Comparison of ENCODE assay signal across 17 mouse cellular contexts in the genomic region with DNA sequence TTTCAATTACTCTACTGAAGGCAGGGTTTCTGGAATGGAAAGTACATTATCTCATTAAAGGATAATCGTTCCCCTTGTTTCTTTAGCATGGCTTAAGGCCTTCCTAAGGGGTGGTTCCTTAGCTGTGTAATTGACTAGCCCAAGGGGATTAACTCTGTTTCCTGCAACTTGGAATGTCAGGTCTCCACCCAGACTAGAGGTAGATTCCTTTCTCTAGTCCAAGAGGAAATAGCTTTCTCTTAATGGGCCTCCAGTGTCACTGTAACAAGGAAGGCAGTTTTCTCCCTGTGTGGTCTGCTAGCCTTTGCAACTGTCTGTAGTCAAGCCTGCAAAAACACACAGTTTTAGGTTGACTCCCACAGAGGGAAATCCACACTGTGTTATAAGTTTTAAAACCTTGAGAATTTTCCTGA.
DNase-seq lines count a peak whose midpoint lies in the region; ATAC-seq lines count a peak whose summit lies in the region.
"Had no signal": no experiment of that assay in that cellular context is flagged by ENCODE, and none has a peak within 500 bp of the region (broad histone marks: within the 10 kb centered on the region; RNA-seq: fewer than 3 reads in every experiment).

No protein-coding gene starts in this region.

- no peaks in the 10 kb centered on the region for H3K9me3 ChIP-seq in limb, embryonic 11.5 days (ENCODE audit: control insufficient read depth, low read length)
- no peaks in the 10 kb centered on the region for H3K9me3 ChIP-seq in limb, embryonic 10.5 days (replicated peaks)
- H3K9me3 ChIP-seq in embryonic facial prominence, embryonic 15.5 days (replicated peaks), result no peaks in the 10 kb centered on the region
- H3K9me3 ChIP-seq: forebrain, embryonic 12.5 days; heart, embryonic 13.5 days; hindbrain, embryonic 10.5 days; lung, embryonic 15.5 days had no signal

- H3K4me3 ChIP-seq in limb, embryonic 11.5 days (ENCODE audit: low read depth, low read length), result no peak overlapping the region
- H3K4me3 ChIP-seq in limb, embryonic 10.5 days, result no peak overlapping the region
- no peak overlapping the region for H3K4me3 ChIP-seq in embryonic facial prominence, embryonic 15.5 days (replicated peaks)
- H3K4me3 ChIP-seq: forebrain, embryonic 12.5 days; heart, embryonic 13.5 days; hindbrain, embryonic 10.5 days; lung, embryonic 15.5 days; megakaryocyte, embryonic 14.5 days had no signal

- H3K4me2 ChIP-seq in limb, embryonic 11.5 days (ENCODE audit: low read depth, severe bottlenecking), result no peak overlapping the region
- H3K4me2 ChIP-seq in embryonic facial prominence, embryonic 15.5 days (replicated peaks), result no peak overlapping the region
- H3K4me2 ChIP-seq: forebrain, embryonic 12.5 days; heart, embryonic 13.5 days; lung, embryonic 15.5 days had no signal

- WGBS in limb, embryonic 11.5 days, result 10% methylated on average over 1 of the region's 1 CpGs
- 20% methylated on average over 1 of the region's 1 CpGs for WGBS in limb, embryonic 10.5 days
- WGBS in embryonic facial prominence, embryonic 15.5 days, result 3% methylated on average over 1 of the region's 1 CpGs

- H3K27me3 ChIP-seq in limb, embryonic 11.5 days (ENCODE audit: control insufficient read depth, insufficient read depth, low read length), result no peaks in the 10 kb centered on the region
- no peaks in the 10 kb centered on the region for H3K27me3 ChIP-seq in limb, embryonic 10.5 days (ENCODE audit: low read depth, poor library complexity, severe bottlenecking)
- H3K27me3 ChIP-seq in embryonic facial prominence, embryonic 15.5 days, result no peaks in the 10 kb centered on the region
- H3K27me3 ChIP-seq: forebrain, embryonic 12.5 days; heart, embryonic 13.5 days; lung, embryonic 15.5 days; megakaryocyte, embryonic 14.5 days had no signal

- no peak overlapping the region for H3K9ac ChIP-seq in limb, embryonic 11.5 days (ENCODE audit: low read length)
- no peak overlapping the region for H3K9ac ChIP-seq in embryonic facial prominence, embryonic 15.5 days
- H3K9ac ChIP-seq: forebrain, embryonic 12.5 days; heart, embryonic 13.5 days; lung, embryonic 15.5 days had no signal

- H3K4me1 ChIP-seq in limb, embryonic 11.5 days (ENCODE audit: control insufficient read depth, insufficient read depth, low read length), result no peaks in the 10 kb centered on the region
- H3K4me1 ChIP-seq in limb, embryonic 10.5 days, result peaks cover 4% of the 10 kb centered on the region; the same call in 1 of the 2 replicates
- no peaks in the 10 kb centered on the region; the same call in 1 of the 2 replicates for H3K4me1 ChIP-seq in embryonic facial prominence, embryonic 15.5 days
- H3K4me1 ChIP-seq: forebrain, embryonic 12.5 days; heart, embryonic 13.5 days; hindbrain, embryonic 10.5 days; lung, embryonic 15.5 days; megakaryocyte, embryonic 14.5 days had no signal

- H3K36me3 ChIP-seq in limb, embryonic 11.5 days (ENCODE audit: control insufficient read depth, insufficient read depth, low read length), result no peaks in the 10 kb centered on the region
- H3K36me3 ChIP-seq in limb, embryonic 10.5 days, result no peaks in the 10 kb centered on the region
- no peaks in the 10 kb centered on the region for H3K36me3 ChIP-seq in embryonic facial prominence, embryonic 15.5 days
- H3K36me3 ChIP-seq: forebrain, embryonic 12.5 days; heart, embryonic 13.5 days; hindbrain, embryonic 10.5 days; lung, embryonic 15.5 days had no signal

- DNase-seq in limb, embryonic 11.5 days (ENCODE audit: low spot score), result peak; percentile 25
- no peak for DNase-seq in limb, embryonic 10.5 days (ENCODE audit: low spot score)
- peak; percentile 96 for DNase-seq in ZHBTc4 (ENCODE audit: low read depth, low spot score)
- DNase-seq in mesoderm, embryonic 11.5 days (ENCODE audit: low read depth, low spot score), result peak; percentile 42
- no peak for DNase-seq in lung, postnatal 25 days (ENCODE audit: low spot score)
- DNase-seq in cerebellum, adult 9-10 months, result no peak
- DNase-seq in kidney, postnatal 4 days, result no peak
- DNase-seq: cerebellum, adult 11-12 months; kidney, adult 8-10 months; layer of hippocampus, adult 9-11 months; right cerebral cortex, postnatal 14 days had no signal

- no peak overlapping the region for H3K27ac ChIP-seq in limb, embryonic 11.5 days (replicated peaks; ENCODE audit: low read depth, low read length)
- H3K27ac ChIP-seq in limb, embryonic 10.5 days, result no peak overlapping the region
- H3K27ac ChIP-seq in embryonic facial prominence, embryonic 15.5 days (replicated peaks), result no peak overlapping the region
- H3K27ac ChIP-seq: forebrain, embryonic 12.5 days; heart, embryonic 13.5 days; hindbrain, embryonic 10.5 days; lung, embryonic 15.5 days had no signal

- peak; percentile 86 for ATAC-seq in limb, embryonic 11.5 days (ENCODE audit: insufficient number of reproducible peaks, low FRiP score, low TSS enrichment, low read depth)
- ATAC-seq in embryonic facial prominence, embryonic 15.5 days (ENCODE audit: insufficient number of reproducible peaks, low FRiP score, low TSS enrichment, low read depth), result peak; percentile 78; the same call in 1 of the 2 replicates

Comparison
In these comparisons a context has a peak if more than half of its experiments do, and no peak if none do; other contexts are left out.
1. DNase-seq: peak in limb, embryonic 11.5 days (single experiment), ZHBTc4 (single experiment) and mesoderm, embryonic 11.5 days (single experiment); none in limb, embryonic 10.5 days (single experiment), lung, postnatal 25 days (single experiment), cerebellum, adult 9-10 months (single experiment) and kidney, postnatal 4 days (0 of 2).